Mouse (Mus musculus) neural tube, embryonic 13.5 days (tissue): ENCODE results near the gene Chst14. TPM values are rescaled to one million over a fixed set of nuclear protein-coding genes. Genes with fewer than 3 reads are reported as not detected.

Experiments
- ATAC-seq: fragments of 200-750 bp; cut with Nextera tagmentation; 2 replicates; pipeline ENCODE4 v1.8.0; 2017; ENCODE audit warnings: low read depth, mild to moderate bottlenecking, moderate TSS enrichment, moderate library complexity
- H3K27ac ChIP-seq: fragments of 300-500 bp; sonication (generic); replicated peaks from 2 replicates; pipeline ENCODE4 v1.5.1; 2015; ENCODE audit warnings: moderate library complexity, mild to moderate bottlenecking, inconsistent platforms
- H3K27me3 ChIP-seq: fragments of 300-500 bp; sonication (generic); 2 replicates; pipeline ENCODE4 v1.6.1; 2015; ENCODE audit warnings: mild to moderate bottlenecking, inconsistent platforms
- H3K36me3 ChIP-seq: fragments of 300-500 bp; sonication (generic); 2 replicates; pipeline ENCODE4 v1.6.1; 2015; ENCODE audit warnings: mild to moderate bottlenecking, inconsistent platforms
- H3K4me1 ChIP-seq: fragments of 300-500 bp; sonication (generic); replicated peaks from 2 replicates; pipeline ENCODE4 v1.6.1; 2015; ENCODE audit warnings: inconsistent platforms
- H3K4me2 ChIP-seq: fragments of 300-500 bp; sonication (generic); 2 replicates; pipeline ENCODE4 v1.6.1; 2015; ENCODE audit warnings: inconsistent platforms, mild to moderate bottlenecking, moderate library complexity
- H3K4me3 ChIP-seq: fragments of 300-500 bp; sonication (generic); 2 replicates; pipeline ENCODE4 v1.5.1; 2015; ENCODE audit warnings: mild to moderate bottlenecking, inconsistent platforms
- H3K9ac ChIP-seq: fragments of 300-500 bp; sonication (generic); 2 replicates; pipeline ENCODE4 v1.6.1; 2015; ENCODE audit warnings: moderate library complexity, mild to moderate bottlenecking, inconsistent platforms
- H3K9me3 ChIP-seq: fragments of 300-500 bp; sonication (generic); 2 replicates; pipeline ENCODE4 v1.6.1; 2016; ENCODE audit warnings: inconsistent platforms
- WGBS: fragments of 180-500 bp; shearing (Covaris S2); methylation state at CpG from one replicate; pipeline ENCODE4 v1.1.7; 2015; 5-methylcytosine and 5-hydroxymethylcytosine counted together
- polyA plus RNA-seq: library from polyadenylated mRNA; unstranded; fragments of >200 nt; fragmentation: Nextera tagmentation; extraction: Ambion mirVana; gene quantifications from 2 replicates; pipeline ENCODE4 v1.2.1, GENCODE M21; 2015

Chst14 gene
- polyA plus RNA-seq = 10.4 TPM in 2 replicates

DNA sequence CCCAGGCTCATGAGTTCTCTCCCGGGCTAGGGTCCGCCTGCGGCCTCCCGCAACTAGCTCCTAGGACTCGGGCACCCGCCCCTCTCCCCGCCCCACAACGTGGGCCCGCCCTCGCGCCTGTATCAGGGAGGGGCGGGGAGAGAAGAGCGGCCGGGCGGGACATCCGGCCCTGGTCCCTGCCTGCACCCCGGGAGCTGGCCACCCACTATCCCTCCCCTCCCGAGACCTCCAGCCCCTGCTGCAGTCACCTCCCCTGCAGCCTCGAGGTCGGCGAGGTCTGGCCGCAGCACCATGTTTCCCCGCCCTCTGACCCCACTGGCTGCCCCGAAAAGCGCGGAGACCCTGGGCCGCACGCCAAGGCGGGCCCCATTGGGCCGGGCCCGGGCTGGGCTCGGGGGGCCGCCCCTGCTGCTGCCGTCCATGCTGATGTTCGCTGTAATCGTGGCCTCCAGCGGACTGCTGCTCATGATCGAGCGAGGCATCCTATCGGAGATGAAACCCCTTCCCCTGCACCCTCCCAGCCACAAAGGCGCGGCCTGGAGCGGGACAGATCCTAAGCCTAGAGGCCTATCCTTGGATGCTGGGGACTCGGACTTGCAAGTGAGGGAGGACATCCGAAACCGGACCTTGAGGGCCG is at the start of gene Chst14:
Gene Chst14, plus strand, starts transcription at position 136 of the 637 bp plus-strand sequence.
- ATAC-seq = peak; percentile 87
- H3K9me3 ChIP-seq = no peaks in the 10 kb centered on the region
- 1% methylated on average over 46 of the region's 47 CpGs for WGBS
- no peak within 1 kb of the TSS for H3K27ac ChIP-seq
- no peaks in the 10 kb centered on the region for H3K27me3 ChIP-seq
- H3K4me1 ChIP-seq = peaks cover 35% of the 10 kb centered on the region
- H3K4me3 ChIP-seq = peak within 1 kb of the TSS; percentile 64
- peak within 1 kb of the TSS; percentile 83 for H3K9ac ChIP-seq
- H3K4me2 ChIP-seq = peak within 1 kb of the TSS; percentile 92
- H3K36me3 ChIP-seq = peaks cover 26% of the 10 kb centered on the region

DNA sequence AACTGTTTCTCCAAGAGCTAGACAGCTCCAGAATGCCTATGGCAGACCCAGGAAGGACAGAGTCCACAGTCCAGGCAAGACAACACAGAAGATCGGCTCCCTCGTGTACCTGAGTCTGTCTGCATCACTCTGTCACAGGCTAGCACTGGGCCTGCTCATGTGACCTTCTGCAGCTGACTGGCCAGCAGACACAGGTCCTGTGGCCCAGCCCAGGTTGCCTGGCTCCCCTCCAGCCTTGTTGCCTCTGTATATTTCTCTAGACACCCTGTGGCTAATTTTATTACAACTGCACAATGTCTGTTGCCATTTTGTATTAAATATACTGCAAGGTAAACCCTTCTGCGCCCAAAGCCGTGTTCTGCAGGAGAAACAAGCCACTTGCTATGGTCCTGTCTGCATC is 45.3 kb upstream of the Chst14 start:
- Histone ChIP-seq H3K9ac (0 out of 2 replicates have a peak overlapping the region, but pooled peaks have one; percentile 12), H3K27me3 (peaks cover 11% of the 10 kb centered on the region), H3K9me3 (no peaks in the 10 kb centered on the region), H3K36me3 (peaks cover 29% of the 10 kb centered on the region), H3K4me3 (no peak overlapping the region), H3K27ac (no peak overlapping the region), H3K4me2 (no peak overlapping the region), H3K4me1 (peaks cover 5% of the 10 kb centered on the region)
- ATAC-seq = no peak
- WGBS = 82% methylated on average over 4 of the region's 4 CpGs

DNA sequence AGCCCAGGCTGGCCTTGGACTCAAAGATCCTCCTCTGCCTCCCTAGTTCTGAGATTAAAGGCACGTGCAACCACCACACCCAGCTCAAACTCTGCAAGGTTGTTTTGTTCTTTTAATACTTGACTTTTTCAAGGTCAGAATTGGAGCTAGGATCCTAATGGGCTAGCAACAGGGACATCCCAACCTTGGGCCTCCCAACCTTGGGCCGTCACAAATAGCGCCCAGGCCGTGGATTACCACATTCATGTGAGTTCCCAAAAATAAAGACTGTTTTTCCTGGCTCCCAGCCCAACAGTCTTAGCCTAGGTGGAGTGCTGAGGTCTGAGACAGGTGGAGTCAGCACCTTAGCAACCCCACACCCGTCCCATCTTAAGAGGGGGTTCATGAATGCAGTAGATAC is 44.3 kb upstream of the Chst14 start:
- ATAC-seq = no peak
- no peak overlapping the region for H3K4me2 ChIP-seq
- H3K4me1 ChIP-seq = peaks cover 5% of the 10 kb centered on the region
- no peak overlapping the region for H3K9ac ChIP-seq
- peaks cover 16% of the 10 kb centered on the region for H3K27me3 ChIP-seq
- no peak overlapping the region for H3K27ac ChIP-seq
- peaks cover 19% of the 10 kb centered on the region for H3K36me3 ChIP-seq
- H3K4me3 ChIP-seq = no peak overlapping the region
- H3K9me3 ChIP-seq = no peaks in the 10 kb centered on the region
- 86% methylated on average over 5 of the region's 5 CpGs for WGBS

DNA sequence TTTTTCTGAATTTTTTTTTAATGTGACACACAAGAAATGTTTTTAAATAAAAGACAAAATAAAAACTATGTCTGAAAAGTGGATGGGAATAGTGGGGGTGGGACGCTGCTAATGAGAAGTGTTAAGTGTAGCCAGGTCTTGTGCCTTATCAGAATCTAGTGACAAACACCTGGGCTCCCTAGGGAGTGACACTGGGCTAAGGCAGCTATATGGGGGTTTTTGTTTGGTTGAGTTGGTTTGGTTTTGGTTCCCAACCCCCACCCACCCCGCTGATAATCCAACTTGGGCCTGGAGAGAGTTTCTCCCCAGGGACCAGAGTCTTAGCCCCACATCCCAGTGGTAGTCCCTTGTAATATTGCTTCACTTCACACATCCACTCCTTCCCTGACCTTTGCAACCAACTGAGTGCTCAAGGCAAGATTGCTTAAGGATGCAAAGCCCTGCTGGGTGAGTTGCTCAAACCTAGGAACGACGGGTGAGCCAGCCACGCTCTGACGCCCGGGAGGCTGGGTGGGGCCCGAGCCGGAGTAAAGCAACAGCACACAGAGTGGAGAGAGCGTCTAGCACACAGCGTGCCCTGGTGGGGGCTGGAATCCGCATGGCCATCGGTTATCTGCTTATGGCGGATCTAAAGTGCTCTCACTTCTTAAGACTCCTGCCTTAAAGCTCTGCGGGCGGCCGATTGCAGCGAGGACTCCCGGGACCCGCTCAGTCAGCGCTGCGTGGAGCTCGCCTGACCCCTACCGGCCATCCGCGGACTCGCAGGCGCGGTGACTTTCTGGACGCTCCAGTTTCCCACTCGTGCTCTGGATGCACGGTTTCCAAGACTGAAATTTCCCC is 43.2 kb upstream of the Chst14 start:
- peak overlapping the region; percentile 60 for H3K9ac ChIP-seq
- peaks cover 5% of the 10 kb centered on the region for H3K4me1 ChIP-seq
- ATAC-seq = peak; percentile 86
- H3K27me3 ChIP-seq = peaks cover 16% of the 10 kb centered on the region
- H3K4me3 ChIP-seq = peak overlapping the region; percentile 35
- H3K36me3 ChIP-seq = peaks cover 10% of the 10 kb centered on the region; the same call in 1 of the 2 replicates
- no peak overlapping the region for H3K27ac ChIP-seq
- WGBS = 3% methylated on average over 32 of the region's 32 CpGs
- peak overlapping the region; percentile 71 for H3K4me2 ChIP-seq
- H3K9me3 ChIP-seq = no peaks in the 10 kb centered on the region

DNA sequence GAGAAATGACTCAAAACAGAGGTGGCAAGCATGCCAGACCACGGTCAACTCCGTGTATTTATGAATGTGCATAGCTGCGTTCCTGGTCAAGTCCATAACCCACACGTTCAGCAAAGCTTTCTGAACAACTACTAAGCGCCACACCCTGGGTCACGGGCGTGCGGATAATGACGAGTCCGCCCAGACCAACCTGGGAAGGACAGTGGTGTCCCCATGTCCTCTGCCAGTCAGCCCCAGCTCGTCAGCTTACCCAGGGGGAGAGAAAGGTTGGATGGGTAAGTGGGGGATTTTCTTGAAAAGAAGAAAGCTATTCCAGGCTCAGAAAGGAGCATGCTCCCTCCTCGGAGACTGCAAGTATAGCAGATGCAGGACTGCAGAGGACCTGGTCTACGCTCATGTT is 38.9 kb upstream of the Chst14 start:
- Histone ChIP-seq H3K9ac (no peak overlapping the region), H3K9me3 (no peaks in the 10 kb centered on the region), H3K4me2 (no peak overlapping the region), H3K36me3 (no peaks in the 10 kb centered on the region), H3K27ac (no peak overlapping the region), H3K4me1 (peaks cover 5% of the 10 kb centered on the region), H3K27me3 (peaks cover 23% of the 10 kb centered on the region), H3K4me3 (no peak overlapping the region)
- ATAC-seq = no peak
- WGBS = 82% methylated on average over 13 of the region's 13 CpGs

DNA sequence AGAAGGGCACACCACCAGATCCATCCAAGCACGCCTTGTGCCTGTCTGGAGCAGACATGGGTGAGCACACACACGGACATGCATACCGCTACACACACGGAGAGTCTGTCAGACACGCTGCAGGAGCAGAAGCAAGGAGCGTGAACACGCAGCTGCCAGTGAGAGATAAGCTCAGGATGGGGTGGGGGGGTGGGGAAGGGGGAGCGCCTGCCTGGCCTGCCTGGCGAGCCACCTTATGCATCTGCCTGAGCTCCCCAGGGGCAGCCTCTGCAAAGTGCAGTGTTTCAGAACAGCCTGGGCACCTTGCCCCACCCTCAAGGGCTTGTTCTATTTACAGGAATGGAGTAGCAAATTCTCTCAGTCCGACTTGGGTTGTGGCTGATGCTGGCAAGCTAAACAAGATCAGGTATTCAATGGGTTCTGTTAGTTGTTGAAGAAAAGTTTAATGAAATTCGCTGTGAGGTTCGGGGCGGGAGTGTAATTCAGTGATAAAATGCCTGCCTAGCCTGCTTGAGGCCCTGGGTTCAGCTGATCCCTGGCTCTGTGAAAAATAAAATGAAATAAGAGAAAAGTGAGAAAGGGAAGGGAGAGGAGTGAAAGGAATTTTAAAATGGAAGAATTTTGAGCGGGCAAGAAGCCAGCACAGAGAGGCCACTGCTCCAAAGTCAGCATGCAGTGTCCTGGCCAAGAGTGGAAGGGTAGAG is 38.3 kb upstream of the Chst14 start:
- Histone ChIP-seq H3K4me2 (no peak overlapping the region), H3K9me3 (no peaks in the 10 kb centered on the region), H3K27me3 (peaks cover 29% of the 10 kb centered on the region), H3K4me1 (peaks cover 3% of the 10 kb centered on the region), H3K4me3 (no peak overlapping the region), H3K9ac (no peak overlapping the region), H3K27ac (no peak overlapping the region), H3K36me3 (no peaks in the 10 kb centered on the region)
- WGBS = 39% methylated on average over 14 of the region's 14 CpGs
- ATAC-seq = no peak

DNA sequence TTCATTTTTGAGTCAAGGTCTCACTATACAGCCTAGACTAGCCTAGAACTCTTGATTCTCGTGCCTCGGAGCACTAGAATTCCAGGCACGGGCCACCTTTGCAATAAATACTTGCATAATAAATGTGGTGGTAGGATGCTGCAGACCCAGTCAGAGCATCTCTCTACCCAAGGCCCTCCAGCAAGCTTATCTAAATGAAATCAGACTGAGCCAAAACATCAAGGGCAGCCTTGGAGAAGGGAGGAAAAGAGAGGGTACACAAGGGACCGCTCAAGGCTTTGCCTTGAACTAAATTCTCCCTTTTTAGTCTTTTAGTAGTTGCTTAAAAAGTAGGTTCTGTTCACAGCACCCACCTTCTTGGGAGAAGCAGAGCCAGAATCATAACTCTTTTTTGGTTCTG is 35.1 kb upstream of the Chst14 start:
- Histone ChIP-seq H3K27me3 (peaks cover 50% of the 10 kb centered on the region), H3K36me3 (no peaks in the 10 kb centered on the region), H3K9ac (no peak overlapping the region), H3K4me1 (peaks cover 4% of the 10 kb centered on the region), H3K27ac (no peak overlapping the region), H3K4me3 (no peak overlapping the region), H3K9me3 (no peaks in the 10 kb centered on the region), H3K4me2 (no peak overlapping the region)
- no peak for ATAC-seq
- 86% methylated on average over 4 of the region's 4 CpGs for WGBS

DNA sequence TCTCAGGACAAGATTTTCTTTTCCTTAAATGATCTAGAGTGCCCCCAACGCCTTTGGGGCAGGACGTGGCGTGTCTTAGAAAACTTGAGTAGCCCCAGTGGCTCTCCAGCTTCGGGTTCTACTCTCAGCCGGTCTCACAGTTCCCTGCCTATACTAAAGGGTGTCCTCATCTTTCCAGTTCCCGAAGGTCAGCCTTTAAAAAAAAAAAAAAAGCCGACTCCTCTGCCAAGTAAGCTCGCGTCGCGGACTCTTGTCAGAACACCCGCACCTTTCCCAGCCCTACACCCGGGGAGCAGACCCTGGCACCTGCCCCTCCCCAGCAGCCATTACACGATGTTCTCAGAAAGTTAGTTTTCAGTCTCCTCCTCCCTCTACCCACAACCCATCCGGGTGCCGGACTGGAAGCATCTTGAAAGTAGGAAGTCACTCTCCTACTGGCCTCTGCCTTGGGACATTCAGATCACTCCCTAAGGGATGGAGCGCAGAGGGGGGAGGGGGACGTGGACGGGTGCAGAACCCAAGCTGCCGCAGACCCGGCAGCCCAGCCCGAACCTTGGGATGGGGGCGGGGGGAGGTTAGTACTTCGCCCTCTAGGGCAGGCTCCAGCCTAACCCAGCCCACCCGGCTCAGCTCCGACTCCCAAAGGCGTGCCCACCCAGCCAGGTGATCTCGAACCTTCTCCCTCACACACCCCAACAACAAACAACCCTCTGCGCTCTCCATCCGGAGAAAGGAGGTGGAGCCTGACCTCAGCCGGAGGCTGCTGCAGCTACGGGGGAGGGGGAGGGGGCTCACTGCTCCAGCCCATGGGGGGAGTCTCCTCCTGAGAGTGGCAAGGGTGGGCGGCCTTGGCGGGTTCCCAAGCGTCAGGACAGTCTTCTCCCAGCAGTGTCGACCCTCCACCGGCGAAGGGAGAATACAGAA is 30.0 kb upstream of the Chst14 start:
- peak overlapping the region; percentile 35 for H3K4me3 ChIP-seq
- no peak for ATAC-seq
- H3K4me2 ChIP-seq = peak overlapping the region; percentile 63
- peaks cover 43% of the 10 kb centered on the region for H3K4me1 ChIP-seq
- H3K27ac ChIP-seq = no peak overlapping the region
- no peaks in the 10 kb centered on the region for H3K9me3 ChIP-seq
- under 1% methylated on average over 38 of the region's 38 CpGs for WGBS
- peaks cover 88% of the 10 kb centered on the region for H3K27me3 ChIP-seq
- H3K36me3 ChIP-seq = no peaks in the 10 kb centered on the region
- H3K9ac ChIP-seq = peak overlapping the region; percentile 59

DNA sequence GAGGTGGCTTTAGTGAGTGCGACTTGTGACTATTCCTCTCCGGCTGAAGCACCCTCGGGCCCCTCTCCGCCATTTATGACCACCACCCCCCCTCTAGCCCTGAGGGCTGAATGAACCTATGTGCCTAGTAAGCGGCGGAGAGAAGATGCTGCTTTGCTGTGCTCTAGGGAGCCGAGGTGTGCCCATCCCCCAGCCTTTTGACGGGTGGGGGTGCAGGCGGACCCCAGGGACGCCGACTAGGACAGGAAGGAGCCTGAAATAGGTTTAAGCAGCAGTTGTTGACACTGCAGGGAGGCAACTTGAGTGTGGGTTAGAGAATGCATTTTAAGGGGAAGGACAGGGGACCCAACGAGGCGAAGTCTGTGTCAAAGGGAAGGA is 29.4 kb upstream of the Chst14 start:
- H3K4me1 ChIP-seq = peaks cover 43% of the 10 kb centered on the region
- H3K9ac ChIP-seq = peak overlapping the region; percentile 59
- peak overlapping the region; percentile 35 for H3K4me3 ChIP-seq
- WGBS = 1% methylated on average over 13 of the region's 13 CpGs
- peak overlapping the region; percentile 63 for H3K4me2 ChIP-seq
- no peaks in the 10 kb centered on the region for H3K9me3 ChIP-seq
- no peak for ATAC-seq
- peaks cover 86% of the 10 kb centered on the region for H3K27me3 ChIP-seq
- no peak overlapping the region for H3K27ac ChIP-seq
- no peaks in the 10 kb centered on the region for H3K36me3 ChIP-seq

DNA sequence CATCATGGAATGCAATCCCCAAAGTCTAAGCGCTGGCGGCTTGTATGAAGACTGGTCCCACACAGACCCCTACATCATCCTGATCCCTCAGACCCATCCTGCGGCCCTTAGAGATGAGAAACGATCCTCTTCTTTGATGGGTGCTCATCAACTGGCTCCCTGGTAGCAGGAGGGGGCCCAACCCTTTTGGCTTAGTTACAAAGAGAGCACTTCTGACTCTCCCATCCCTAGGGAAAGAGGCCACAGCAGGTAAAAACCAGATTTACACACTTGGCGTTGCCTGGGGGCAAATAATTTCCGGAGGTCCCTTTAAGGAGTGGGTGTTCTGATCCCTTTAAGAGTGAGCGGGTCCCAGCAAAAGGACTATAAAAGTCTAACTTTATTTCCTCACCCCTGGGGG is 28.9 kb upstream of the Chst14 start:
- H3K9ac ChIP-seq = peak overlapping the region; percentile 59; the same call in 1 of the 2 replicates
- no peak for ATAC-seq
- no peaks in the 10 kb centered on the region for H3K9me3 ChIP-seq
- H3K4me1 ChIP-seq = peaks cover 43% of the 10 kb centered on the region
- peak overlapping the region; percentile 63 for H3K4me2 ChIP-seq
- peaks cover 82% of the 10 kb centered on the region for H3K27me3 ChIP-seq
- peak overlapping the region; percentile 35 for H3K4me3 ChIP-seq
- 3% methylated on average over 7 of the region's 7 CpGs for WGBS
- no peaks in the 10 kb centered on the region for H3K36me3 ChIP-seq
- H3K27ac ChIP-seq = no peak overlapping the region

DNA sequence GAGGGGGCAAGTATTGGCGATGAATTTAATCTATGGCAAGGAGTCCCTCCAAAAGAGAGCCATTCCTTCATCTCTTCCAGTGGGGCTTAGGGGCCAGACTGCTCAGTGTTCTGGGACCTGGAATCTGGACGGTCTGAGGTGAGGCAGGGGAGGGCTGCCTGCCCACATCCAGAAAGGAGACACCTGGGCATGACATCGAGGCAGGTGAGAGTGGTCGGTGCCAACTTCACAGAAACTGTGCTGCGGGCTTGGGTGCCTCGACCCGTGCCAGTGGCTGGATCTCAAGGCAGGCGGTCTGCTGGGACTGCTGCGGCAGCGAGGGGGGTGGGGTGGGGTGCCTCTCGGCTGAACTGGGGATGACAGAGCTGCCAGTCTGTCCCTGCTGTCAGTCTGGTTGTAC is 28.5 kb upstream of the Chst14 start:
- Histone ChIP-seq H3K4me3 (no peak overlapping the region), H3K4me1 (peaks cover 47% of the 10 kb centered on the region), H3K27ac (no peak overlapping the region), H3K27me3 (peaks cover 78% of the 10 kb centered on the region), H3K4me2 (peak overlapping the region; percentile 63; the same call in 1 of the 2 replicates), H3K9ac (0 out of 2 replicates have a peak overlapping the region, but pooled peaks have one; percentile 3), H3K36me3 (no peaks in the 10 kb centered on the region), H3K9me3 (no peaks in the 10 kb centered on the region)
- under 1% methylated on average over 11 of the region's 11 CpGs for WGBS
- ATAC-seq = no peak
